Mouse (Mus musculus) small intestine, adult 2 months (tissue): ENCODE data around the gene Bend4. TPM values are rescaled to one million over a fixed set of nuclear protein-coding genes. Genes with fewer than 3 reads are reported as not detected.

Experiments used
- H3K27ac ChIP-seq: fragments of 200-500 bp; 2 replicates; pipeline ENCODE4 v1.5.1; 2012; ENCODE audit warnings: low read depth, low read length, control low read depth, inconsistent platforms; ENCODE audit not compliant: insufficient read depth
- H3K27me3 ChIP-seq: fragments of 200-500 bp; 2 replicates; pipeline ENCODE4 v1.6.1; 2012; ENCODE audit warnings: mild to moderate bottlenecking, moderate library complexity, low read length, inconsistent platforms; ENCODE audit not compliant: control insufficient read depth, insufficient read depth
- H3K36me3 ChIP-seq: fragments of 200-500 bp; 2 replicates; pipeline ENCODE4 v1.6.1; 2012; ENCODE audit warnings: mild to moderate bottlenecking, low read length, control low read depth, inconsistent platforms; ENCODE audit not compliant: control insufficient read depth, insufficient read depth
- H3K4me1 ChIP-seq: fragments of 200-500 bp; 2 replicates; pipeline ENCODE4 v1.6.1; 2012; ENCODE audit warnings: low read length, inconsistent platforms, mixed read lengths; ENCODE audit not compliant: control insufficient read depth, insufficient read depth, insufficient read length
- H3K4me3 ChIP-seq: fragments of 200-500 bp; 2 replicates; pipeline ENCODE4 v1.5.1; 2012; ENCODE audit warnings: low read depth, mild to moderate bottlenecking, control low read depth, inconsistent platforms, low read length, moderate library complexity
- CTCF ChIP-seq: fragments of 200-500 bp; IDR thresholded peaks from 2 replicates; pipeline ENCODE4 v1.5.1; 2012; ENCODE audit warnings: low read depth, mild to moderate bottlenecking, control low read depth, inconsistent platforms, low read length, moderate library complexity, mixed read lengths; ENCODE audit not compliant: insufficient replicate concordance, insufficient read length; ENCODE audit errors: extremely low read depth
- POLR2A ChIP-seq: fragments of 200-500 bp; IDR thresholded peaks from 2 replicates; pipeline ENCODE4 v1.6.1; 2012; ENCODE audit warnings: low read depth, mild to moderate bottlenecking, control low read depth, inconsistent platforms, low read length, moderate library complexity
- WGBS: fragments of 180-500 bp; shearing (Covaris S2); methylation state at CpG from one replicate; pipeline ENCODE4 v1.1.7; 2018; 5-methylcytosine and 5-hydroxymethylcytosine counted together
- polyA plus RNA-seq: library from polyadenylated mRNA; depleted of rRNA; stranded (reverse); fragments of >200 nt; gene quantifications from 2 replicates; pipeline ENCODE4 v1.2.3, GENCODE M21; 2012

The Bend4 gene
- polyA plus RNA-seq, 1 experiment: 0.20 TPM

DNA sequence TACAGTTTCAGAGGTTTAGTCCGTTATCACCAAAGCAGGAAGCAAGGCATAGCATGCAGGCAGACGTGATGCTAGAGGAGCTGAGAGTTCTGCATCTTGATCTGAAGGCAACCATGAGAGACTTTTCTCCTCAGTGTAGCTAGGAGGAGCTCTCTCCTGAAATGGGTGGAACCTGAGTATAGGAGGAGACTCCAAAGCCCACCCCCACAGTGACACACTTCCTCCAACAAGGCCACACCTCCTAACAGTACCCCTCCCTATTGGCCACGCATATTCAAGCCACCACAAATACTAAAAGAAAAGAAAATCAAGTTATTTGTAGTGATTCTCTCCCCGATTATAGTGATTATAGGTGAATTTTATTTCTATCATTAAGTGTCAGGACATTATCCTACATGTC is 28.7 kb upstream of the Bend4 start:
- Histone ChIP-seq H3K4me3 (no peak overlapping the region), H3K27me3 (no peaks in the 10 kb centered on the region), H3K36me3 (no peaks in the 10 kb centered on the region), H3K27ac (no peak overlapping the region), H3K4me1 (no peaks in the 10 kb centered on the region)
- 73% methylated on average over 4 of the region's 4 CpGs for WGBS
- TF ChIP-seq POLR2A: no peak
- TF ChIP-seq CTCF: no peak

DNA sequence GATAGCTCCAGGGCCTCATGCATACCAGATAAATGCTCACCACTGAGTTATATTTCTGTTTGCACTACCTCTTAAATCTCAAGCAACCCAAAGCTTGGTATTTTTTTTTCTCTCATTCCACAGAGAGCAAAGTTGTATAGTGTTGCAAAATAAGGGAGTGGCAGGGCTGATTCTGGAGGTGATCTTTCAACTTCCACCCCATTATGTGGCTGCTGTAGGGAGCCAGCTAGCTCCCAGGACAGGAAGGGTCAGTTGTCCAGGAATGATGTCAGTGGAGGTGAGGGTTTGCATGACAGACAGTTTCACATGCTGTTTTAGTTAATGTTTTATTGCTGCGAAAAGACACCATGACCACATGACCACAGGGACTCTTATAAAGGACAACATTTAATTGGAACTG is 26.2 kb upstream of the Bend4 start:
- Histone ChIP-seq H3K4me3 (no peak overlapping the region), H3K27ac (no peak overlapping the region), H3K27me3 (no peaks in the 10 kb centered on the region), H3K4me1 (no peaks in the 10 kb centered on the region), H3K36me3 (no peaks in the 10 kb centered on the region)
- no peak for TF ChIP-seq CTCF
- no peak for TF ChIP-seq POLR2A
- 73% methylated on average over 1 of the region's 1 CpGs for WGBS

DNA sequence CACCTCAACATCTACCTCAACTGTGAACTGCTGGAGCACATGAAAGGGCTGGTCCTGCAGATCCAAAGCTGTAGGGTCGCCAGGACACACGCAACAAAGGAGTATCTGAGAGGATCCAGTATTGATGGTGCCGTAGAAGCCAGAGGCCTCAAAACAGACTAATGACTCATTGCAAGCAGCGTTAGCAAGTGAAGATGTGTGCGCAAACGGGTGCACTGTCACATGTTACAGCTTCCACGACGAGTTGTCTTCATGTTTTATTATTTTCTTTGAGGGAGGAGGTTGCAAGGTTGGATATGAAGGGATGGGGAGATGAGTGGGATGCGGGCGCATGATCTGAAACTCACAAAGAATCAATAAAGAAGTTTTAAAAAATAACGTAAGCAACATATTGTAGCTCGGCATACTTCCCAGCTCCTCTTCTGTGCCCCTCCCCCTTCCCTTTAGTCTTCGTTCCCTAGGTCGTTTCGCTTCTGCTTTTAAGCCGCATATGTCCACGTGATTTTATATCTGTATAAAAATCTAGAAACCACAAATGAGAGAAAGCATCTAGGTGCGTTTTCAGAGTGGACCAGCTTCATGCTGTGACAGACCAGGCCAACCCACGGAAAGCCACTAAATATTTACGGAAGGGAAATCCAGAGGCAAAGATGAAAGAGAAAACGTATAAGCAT is 22.0 kb upstream of the Bend4 start:
- no peak overlapping the region for H3K27ac ChIP-seq
- TF ChIP-seq CTCF: no peak
- TF ChIP-seq POLR2A: no peak
- H3K36me3 ChIP-seq: no peaks in the 10 kb centered on the region
- no peak overlapping the region for H3K4me3 ChIP-seq
- H3K27me3 ChIP-seq: no peaks in the 10 kb centered on the region
- H3K4me1 ChIP-seq: no peaks in the 10 kb centered on the region
- 67% methylated on average over 21 of the region's 21 CpGs for WGBS

DNA sequence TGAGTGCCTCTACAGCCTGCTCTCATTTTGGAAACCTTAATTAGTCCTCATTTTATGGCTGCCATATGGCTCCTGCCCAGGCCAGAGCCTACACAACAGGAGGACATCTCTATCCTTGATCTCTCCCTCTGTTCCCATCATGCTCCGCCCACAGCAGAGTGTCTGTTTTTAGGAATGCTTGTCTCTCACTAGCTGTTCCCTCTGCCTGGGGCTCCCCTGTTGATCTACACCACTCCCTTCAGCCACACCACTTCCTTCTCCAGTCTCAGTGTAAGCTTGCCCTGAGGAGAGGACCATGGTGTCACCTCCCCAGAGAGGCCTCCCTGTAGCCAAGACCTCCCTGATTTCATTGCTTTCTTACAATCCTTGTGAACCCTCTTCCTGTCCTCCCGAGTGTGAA is 18.4 kb upstream of the Bend4 start:
- Histone ChIP-seq H3K27ac (no peak overlapping the region), H3K27me3 (no peaks in the 10 kb centered on the region), H3K4me1 (no peaks in the 10 kb centered on the region), H3K36me3 (no peaks in the 10 kb centered on the region), H3K4me3 (no peak overlapping the region)
- TF ChIP-seq CTCF: no peak
- no peak for TF ChIP-seq POLR2A
- WGBS: 49% methylated on average over 2 of the region's 2 CpGs

DNA sequence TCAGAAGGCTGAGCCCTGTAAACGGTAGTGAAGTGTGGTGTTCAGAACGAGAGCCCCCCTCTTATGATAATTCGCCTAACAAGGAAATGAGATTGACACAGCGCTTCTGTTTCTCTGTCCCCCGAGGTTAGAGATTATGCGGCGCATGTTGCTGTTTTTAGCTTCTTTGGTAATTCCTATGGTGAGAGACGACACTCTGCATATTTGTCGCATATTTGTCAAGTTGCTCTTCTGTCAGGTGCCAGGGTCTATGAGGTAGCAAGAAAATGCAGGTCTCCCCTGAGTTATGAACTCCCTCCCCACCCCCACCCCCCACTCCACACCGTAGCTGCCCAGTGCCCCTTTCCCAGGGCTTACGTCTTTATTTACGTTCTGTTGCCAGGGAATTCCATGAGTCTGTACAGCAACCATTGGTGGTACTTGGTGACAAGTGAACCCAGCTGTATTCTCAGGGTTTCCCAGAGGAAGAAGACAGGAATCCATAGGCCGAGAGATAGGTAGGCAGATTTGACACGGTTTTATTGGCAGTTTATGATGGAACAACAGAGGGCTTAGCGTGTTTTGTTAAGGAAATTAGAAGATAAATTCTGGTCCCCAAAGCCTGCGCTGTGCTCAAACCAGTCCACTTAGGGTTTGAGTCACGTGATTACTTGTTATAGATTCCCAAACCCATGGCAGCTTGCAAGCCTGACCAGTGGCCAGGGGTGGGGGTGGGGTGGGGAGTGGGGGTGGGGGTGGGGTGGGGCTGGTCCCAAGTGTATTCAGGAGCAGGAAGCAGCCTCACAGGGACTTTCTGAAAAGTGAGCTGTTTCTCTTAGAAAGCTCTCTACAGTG is 16.3 kb upstream of the Bend4 start:
- no peak overlapping the region for H3K27ac ChIP-seq
- H3K4me3 ChIP-seq: no peak overlapping the region
- no peak for TF ChIP-seq POLR2A
- no peak for TF ChIP-seq CTCF
- H3K27me3 ChIP-seq: no peaks in the 10 kb centered on the region
- WGBS: 48% methylated on average over 17 of the region's 17 CpGs
- H3K4me1 ChIP-seq: no peaks in the 10 kb centered on the region
- H3K36me3 ChIP-seq: no peaks in the 10 kb centered on the region

DNA sequence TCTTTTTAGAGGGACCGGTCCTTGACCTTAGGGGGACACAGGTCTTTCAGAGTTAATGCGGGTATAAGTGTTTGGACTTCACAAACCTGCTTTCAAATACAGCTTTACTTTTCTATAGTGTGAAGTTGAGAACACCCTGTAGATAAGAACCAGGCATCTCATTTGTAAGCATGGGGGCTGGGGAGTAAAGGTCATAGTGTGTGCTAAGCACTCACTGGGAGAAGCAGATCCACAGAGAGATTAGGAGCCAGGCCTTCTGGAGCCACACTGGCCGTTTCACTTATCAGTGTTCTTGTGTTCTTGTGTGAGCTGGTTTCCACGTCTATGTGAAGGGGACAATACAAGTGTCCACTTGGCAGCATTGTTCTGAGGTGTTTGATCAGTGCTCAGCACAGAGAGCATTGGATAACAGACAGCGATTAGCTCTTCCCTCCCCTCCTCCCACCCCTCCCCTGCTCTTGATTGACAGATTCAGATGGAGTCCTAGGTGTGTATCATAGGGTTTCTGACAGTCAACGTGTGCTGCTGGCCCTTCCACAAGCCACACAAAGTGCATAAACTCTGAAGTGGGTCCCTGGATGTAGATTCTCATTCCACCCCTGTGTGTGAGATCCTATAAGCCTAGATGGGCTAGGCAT is 14.8 kb upstream of the Bend4 start:
- H3K36me3 ChIP-seq: no peaks in the 10 kb centered on the region
- H3K4me3 ChIP-seq: no peak overlapping the region
- no peaks in the 10 kb centered on the region for H3K4me1 ChIP-seq
- no peak overlapping the region for H3K27ac ChIP-seq
- no peak for TF ChIP-seq CTCF
- TF ChIP-seq POLR2A: no peak
- H3K27me3 ChIP-seq: no peaks in the 10 kb centered on the region
- WGBS: 35% methylated on average over 6 of the region's 6 CpGs

DNA sequence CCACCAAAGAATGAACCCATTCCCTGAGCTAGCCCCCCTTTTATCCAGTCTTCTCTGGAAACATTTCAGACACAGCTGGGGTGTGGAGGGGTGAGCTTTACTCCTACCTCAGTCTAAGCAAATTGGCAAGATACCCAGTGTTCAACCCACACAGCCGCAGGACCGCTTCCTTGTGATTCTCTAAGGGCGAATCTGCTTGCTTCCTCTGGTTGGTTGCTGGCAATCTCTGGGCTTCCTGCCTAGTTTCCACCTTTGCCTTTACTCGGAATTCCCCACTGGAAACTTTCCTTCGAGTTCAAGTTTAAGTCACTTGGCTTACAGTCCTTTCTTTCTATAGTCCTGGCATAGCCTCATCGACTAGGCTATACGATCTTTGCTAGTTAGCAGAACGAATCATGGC is 12.5 kb upstream of the Bend4 start:
- TF ChIP-seq CTCF: no peak
- no peak for TF ChIP-seq POLR2A
- Histone ChIP-seq H3K36me3 (no peaks in the 10 kb centered on the region), H3K27me3 (no peaks in the 10 kb centered on the region), H3K4me3 (no peak overlapping the region), H3K27ac (no peak overlapping the region), H3K4me1 (no peaks in the 10 kb centered on the region)
- 84% methylated on average over 8 of the region's 8 CpGs for WGBS
